Mouse (Mus musculus): ENCODE results near the gene Slc7a11. TPM values are rescaled to one million over a fixed set of nuclear protein-coding genes. Genes with fewer than 3 reads are reported as not detected.

Gene Slc7a11
- polyA plus RNA-seq, 2 experiments, result 0.15 TPM

DNA sequence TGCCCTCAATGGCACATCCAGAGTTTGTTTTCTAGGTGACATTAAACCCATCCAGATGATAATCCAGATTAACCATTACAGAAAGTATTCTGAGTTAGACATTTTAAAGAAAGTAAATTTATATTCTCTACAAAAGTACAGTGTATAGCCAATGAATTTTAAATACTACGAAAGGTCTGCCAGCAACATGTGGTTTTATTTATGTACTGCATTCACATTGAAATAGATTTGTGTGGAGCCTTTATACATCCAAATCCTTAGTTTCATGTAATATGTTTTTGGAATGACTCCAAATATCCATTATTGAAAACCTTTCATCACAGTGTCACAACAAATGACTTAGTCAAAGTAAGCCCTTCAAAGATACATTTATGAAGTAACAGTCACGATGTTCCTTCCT is 402.3 kb downstream of the Slc7a11 start:
- Histone ChIP-seq H3K27me3 (ENCODE audit: control insufficient read depth, insufficient read depth, low read length) (no peaks in the 10 kb centered on the region), H3K4me2 (ENCODE audit: low read depth) (no peak overlapping the region), H3K4me3 (ENCODE audit: insufficient read depth in 1 of 2, low read depth in 2 of 2, low read length in 2 of 2) (no peak overlapping the region), H3K27ac (no peak overlapping the region), H3K9me3 (ENCODE audit: control insufficient read depth, low read length) (no peaks in the 10 kb centered on the region), H3K9ac (replicated peaks) (no peak overlapping the region), H3K4me1 (replicated peaks; ENCODE audit: control insufficient read depth in 2 of 2, insufficient read depth in 2 of 2, low read length in 1 of 2) (no peaks in the 10 kb centered on the region), H3K36me3 (replicated peaks; ENCODE audit: control insufficient read depth, insufficient read depth, low read depth) (no peaks in the 10 kb centered on the region)
- ATAC-seq (ENCODE audit: insufficient read depth) (no peak), DNase-seq (ENCODE audit: low read depth in 3 of 3, low spot score in 3 of 3) (no peak)
- WGBS (ENCODE audit: insufficient replicate concordance), result 63% methylated on average over 2 of the region's 2 CpGs
- TF ChIP-seq EP300 (IDR thresholded peaks at IDR 0.05; ENCODE audit: low read depth) (no peak), CTCF (IDR thresholded peaks at IDR 0.05; ENCODE audit: low read depth) (no peak)

DNA sequence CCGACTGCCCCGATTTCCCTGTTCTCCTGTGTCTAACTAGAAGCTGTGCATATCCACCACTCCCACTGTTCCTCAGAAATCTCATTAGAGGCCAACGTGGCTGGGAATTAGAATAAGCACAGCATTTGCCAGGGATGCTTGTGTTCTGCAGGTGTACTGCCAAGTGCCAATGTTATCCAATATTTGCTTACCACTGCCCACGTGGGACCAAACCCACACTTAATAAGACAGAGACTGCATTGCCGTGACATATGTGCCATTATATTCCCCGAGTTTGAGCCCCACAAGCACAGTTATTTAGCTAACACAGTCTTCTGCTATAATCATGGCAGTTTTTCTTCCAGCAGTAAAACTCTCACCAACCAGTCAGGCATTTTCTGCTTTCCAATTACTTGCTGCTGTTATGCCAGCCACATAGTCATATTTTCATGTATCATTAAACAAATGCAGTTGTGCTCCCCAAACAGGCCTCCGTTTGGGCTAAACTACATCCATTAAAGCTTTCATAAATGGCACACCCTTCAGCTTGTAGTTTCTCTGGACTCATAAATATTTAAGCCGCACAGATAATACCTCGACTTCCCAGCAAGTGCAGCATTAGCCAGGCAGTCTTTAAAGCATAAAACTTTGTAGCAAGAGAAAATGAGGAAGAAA is 407.4 kb downstream of the Slc7a11 start:
- Histone ChIP-seq H3K4me3 (ENCODE audit: insufficient read depth in 1 of 2, low read depth in 2 of 2, low read length in 2 of 2) (no peak overlapping the region), H3K4me1 (replicated peaks; ENCODE audit: control insufficient read depth in 2 of 2, insufficient read depth in 2 of 2, low read length in 1 of 2) (no peaks in the 10 kb centered on the region), H3K27me3 (ENCODE audit: control insufficient read depth, insufficient read depth, low read length) (no peaks in the 10 kb centered on the region), H3K9ac (replicated peaks) (no peak overlapping the region), H3K27ac (no peak overlapping the region), H3K4me2 (ENCODE audit: low read depth) (no peak overlapping the region), H3K36me3 (replicated peaks; ENCODE audit: control insufficient read depth, insufficient read depth, low read depth) (no peaks in the 10 kb centered on the region), H3K9me3 (ENCODE audit: control insufficient read depth, low read length) (no peaks in the 10 kb centered on the region)
- no peak for TF ChIP-seq CTCF (IDR thresholded peaks at IDR 0.05; ENCODE audit: low read depth)
- no peak for TF ChIP-seq EP300 (IDR thresholded peaks at IDR 0.05; ENCODE audit: low read depth)
- DNase-seq (ENCODE audit: low read depth in 3 of 3, low spot score in 3 of 3), result no peak
- WGBS (ENCODE audit: insufficient replicate concordance), result 60% methylated on average over 9 of the region's 9 CpGs
- ATAC-seq (ENCODE audit: insufficient read depth), result no peak

- no peak overlapping the region for H3K4me3 ChIP-seq (ENCODE audit: insufficient read depth in 1 of 2, low read depth in 2 of 2, low read length in 2 of 2)
- no peaks in the 10 kb centered on the region for H3K36me3 ChIP-seq (replicated peaks; ENCODE audit: control insufficient read depth, insufficient read depth, low read depth)
- H3K4me1 ChIP-seq (replicated peaks; ENCODE audit: control insufficient read depth in 2 of 2, insufficient read depth in 2 of 2, low read length in 1 of 2), result no peaks in the 10 kb centered on the region
- TF ChIP-seq EP300 (IDR thresholded peaks at IDR 0.05; ENCODE audit: low read depth), result no peak
- no peak for TF ChIP-seq CTCF (IDR thresholded peaks at IDR 0.05; ENCODE audit: low read depth)
- no peak for DNase-seq (ENCODE audit: low read depth in 3 of 3, low spot score in 3 of 3)
- H3K9me3 ChIP-seq (ENCODE audit: control insufficient read depth, low read length), result no peaks in the 10 kb centered on the region
- no peak overlapping the region for H3K4me2 ChIP-seq (ENCODE audit: low read depth)
- no peak overlapping the region for H3K27ac ChIP-seq
- ATAC-seq (ENCODE audit: insufficient read depth), result no peak
- WGBS (ENCODE audit: insufficient replicate concordance), result 49% methylated on average over 3 of the region's 3 CpGs
- no peaks in the 10 kb centered on the region for H3K27me3 ChIP-seq (ENCODE audit: control insufficient read depth, insufficient read depth, low read length)
- no peak overlapping the region for H3K9ac ChIP-seq (replicated peaks)
Measured at GRCm38 (mm10) chr3:50033325-50033724, 410.1 kb downstream of the Slc7a11 start.

DNA sequence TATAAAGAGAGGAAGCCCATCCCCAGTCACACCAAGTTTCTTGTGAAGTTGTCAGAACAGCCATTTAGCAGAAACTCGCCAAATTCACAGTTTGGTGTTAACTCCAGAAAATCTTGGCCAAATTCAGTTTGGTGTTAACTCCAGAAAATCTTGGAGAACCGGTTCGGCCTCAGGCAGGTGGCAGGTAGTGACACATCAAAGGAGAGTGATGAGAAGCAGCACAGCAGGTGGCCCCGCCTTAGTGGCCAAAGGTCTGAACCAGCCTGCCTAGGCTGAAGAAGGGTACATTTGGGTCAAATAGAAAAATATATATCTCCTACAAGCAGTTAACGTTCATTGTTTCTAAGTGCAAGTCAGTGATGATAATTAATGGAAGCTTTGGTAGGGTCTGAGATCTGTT is 417.4 kb downstream of the Slc7a11 start:
- TF ChIP-seq EP300 (IDR thresholded peaks at IDR 0.05; ENCODE audit: low read depth), result no peak
- TF ChIP-seq CTCF (IDR thresholded peaks at IDR 0.05; ENCODE audit: low read depth), result no peak
- no peak overlapping the region for H3K4me3 ChIP-seq (ENCODE audit: insufficient read depth in 1 of 2, low read depth in 2 of 2, low read length in 2 of 2)
- H3K9ac ChIP-seq (replicated peaks), result no peak overlapping the region
- no peaks in the 10 kb centered on the region for H3K9me3 ChIP-seq (ENCODE audit: control insufficient read depth, low read length)
- DNase-seq (ENCODE audit: low read depth in 3 of 3, low spot score in 3 of 3) (no peak), ATAC-seq (ENCODE audit: insufficient read depth) (no peak)
- no peak overlapping the region for H3K4me2 ChIP-seq (ENCODE audit: low read depth)
- H3K27me3 ChIP-seq (ENCODE audit: control insufficient read depth, insufficient read depth, low read length), result no peaks in the 10 kb centered on the region
- H3K27ac ChIP-seq, result no peak overlapping the region
- no peaks in the 10 kb centered on the region for H3K4me1 ChIP-seq (replicated peaks; ENCODE audit: control insufficient read depth in 2 of 2, insufficient read depth in 2 of 2, low read length in 1 of 2)
- H3K36me3 ChIP-seq (replicated peaks; ENCODE audit: control insufficient read depth, insufficient read depth, low read depth), result no peaks in the 10 kb centered on the region
- whole genome bisulfite sequencing (ENCODE audit: insufficient replicate concordance), result 33% methylated on average over 5 of the region's 5 CpGs

DNA sequence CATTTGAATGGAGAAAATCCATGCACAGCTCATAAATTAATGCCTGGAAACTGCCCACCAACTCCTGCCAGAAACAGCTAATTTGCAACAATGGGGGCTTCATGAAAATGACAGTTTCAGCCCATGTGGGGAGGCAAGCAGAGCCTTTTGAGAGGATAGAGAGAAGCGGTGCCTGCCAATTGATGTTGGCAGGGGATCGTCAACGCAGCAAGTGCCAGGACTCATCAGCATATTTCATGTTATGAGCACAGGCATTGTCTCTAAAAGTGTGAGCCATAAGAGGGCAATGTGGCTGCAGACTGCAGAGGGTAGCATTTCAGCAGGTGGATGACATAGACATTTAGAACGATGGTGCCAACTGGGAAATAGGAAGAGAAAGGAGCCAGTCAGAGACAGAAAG is 429.0 kb downstream of the Slc7a11 start:
- no peak for TF ChIP-seq CTCF (IDR thresholded peaks at IDR 0.05; ENCODE audit: low read depth)
- no peak for TF ChIP-seq EP300 (IDR thresholded peaks at IDR 0.05; ENCODE audit: low read depth)
- Histone ChIP-seq H3K4me1 (replicated peaks; ENCODE audit: control insufficient read depth in 2 of 2, insufficient read depth in 2 of 2, low read length in 1 of 2) (no peaks in the 10 kb centered on the region), H3K4me3 (ENCODE audit: insufficient read depth in 1 of 2, low read depth in 2 of 2, low read length in 2 of 2) (no peak overlapping the region), H3K9ac (replicated peaks) (no peak overlapping the region), H3K4me2 (ENCODE audit: low read depth) (no peak overlapping the region), H3K36me3 (replicated peaks; ENCODE audit: control insufficient read depth, insufficient read depth, low read depth) (no peaks in the 10 kb centered on the region), H3K27ac (no peak overlapping the region), H3K27me3 (ENCODE audit: control insufficient read depth, insufficient read depth, low read length) (no peaks in the 10 kb centered on the region), H3K9me3 (ENCODE audit: control insufficient read depth, low read length) (no peaks in the 10 kb centered on the region)
- WGBS (ENCODE audit: insufficient replicate concordance), result 61% methylated on average over 4 of the region's 4 CpGs
- ATAC-seq (ENCODE audit: insufficient read depth) (no peak), DNase-seq (ENCODE audit: low read depth in 3 of 3, low spot score in 3 of 3) (no peak)

Measured in liver, embryonic 14.5 days (tissue).